28 mouse cellular contexts compared by ENCODE assay signal in the genomic region with DNA sequence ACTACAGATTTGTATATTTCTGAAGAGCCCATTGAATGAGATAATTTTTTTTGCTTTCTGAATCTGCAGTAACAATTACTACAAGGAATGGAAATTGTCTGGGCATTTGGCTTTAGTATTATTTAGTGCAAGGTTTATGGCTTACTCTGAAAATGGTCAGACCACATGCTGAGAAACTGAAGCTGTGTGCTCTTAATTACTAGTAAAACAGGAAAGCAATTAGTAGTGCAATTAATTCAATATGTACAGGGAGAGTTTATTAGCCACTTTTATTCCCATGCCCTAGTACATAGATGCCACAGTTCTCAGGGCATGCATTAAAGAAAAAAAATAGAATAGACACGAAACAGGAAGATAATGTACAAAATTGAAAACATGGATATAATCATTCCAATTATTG. TPM values are rescaled to one million over a fixed set of nuclear protein-coding genes. Genes with fewer than 3 reads are reported as not detected.
"Had no signal": no experiment of that assay in that cellular context is flagged by ENCODE, and none has a peak within 500 bp of the region (broad histone marks: within the 10 kb centered on the region; RNA-seq: fewer than 3 reads in every experiment).

No protein-coding gene starts in this region.

- ATAC-seq: hindbrain, embryonic 16.5 days; intestine, embryonic 16.5 days had no signal

- H3K27me3 ChIP-seq: heart, embryonic 13.5 days; heart, embryonic 15.5 days; hindbrain, embryonic 13.5 days; kidney, embryonic 15.5 days; limb, embryonic 12.5 days; liver, embryonic 13.5 days; liver, embryonic 15.5 days had no signal

- DNase-seq: gastrocnemius, postnatal 14 days; gastrocnemius, postnatal 36 days; heart, adult 11 months; heart, adult 2 months; heart, postnatal 14 days; heart, postnatal 36 days; kidney, adult 11 months; kidney, adult 2 months; kidney, adult 9 months; kidney, postnatal 14 days; kidney, postnatal 36 days; layer of hippocampus, adult 9-11 months; layer of hippocampus, postnatal 36 days; left cerebral cortex, postnatal 4 days; liver; liver, embryonic 13.5 days had no signal

- H3K4me1 ChIP-seq: heart, embryonic 13.5 days; heart, embryonic 15.5 days; hindbrain, embryonic 13.5 days; kidney, embryonic 15.5 days; liver, embryonic 13.5 days; liver, embryonic 15.5 days had no signal

- H3K9me3 ChIP-seq: heart, embryonic 15.5 days; hindbrain, embryonic 13.5 days; liver, embryonic 13.5 days; liver, embryonic 15.5 days had no signal

- H3K27ac ChIP-seq: heart, adult 2 months; heart, embryonic 13.5 days; heart, embryonic 15.5 days; hindbrain, embryonic 13.5 days; kidney, embryonic 15.5 days; kidney, postnatal 0 days; limb, embryonic 12.5 days; liver, embryonic 13.5 days; liver, embryonic 15.5 days had no signal

- H3K9ac ChIP-seq: heart, embryonic 13.5 days; heart, embryonic 15.5 days; hindbrain, embryonic 13.5 days; kidney, embryonic 15.5 days; limb, embryonic 12.5 days; liver, embryonic 13.5 days; liver, embryonic 15.5 days had no signal

- H3K4me2 ChIP-seq: heart, embryonic 11.5 days; heart, embryonic 13.5 days; heart, embryonic 15.5 days; hindbrain, embryonic 13.5 days; kidney, embryonic 15.5 days; liver, embryonic 11.5 days; liver, embryonic 13.5 days; liver, embryonic 15.5 days had no signal

- H3K4me3 ChIP-seq: heart, adult 2 months; heart, embryonic 13.5 days; heart, embryonic 15.5 days; hindbrain, embryonic 13.5 days; kidney, embryonic 15.5 days; limb, embryonic 12.5 days; liver, embryonic 13.5 days; liver, embryonic 15.5 days had no signal

- H3K36me3 ChIP-seq: heart, embryonic 13.5 days; heart, embryonic 15.5 days; hindbrain, embryonic 13.5 days; kidney, embryonic 15.5 days; limb, embryonic 12.5 days; liver, embryonic 13.5 days; liver, embryonic 15.5 days had no signal

RNA-seq across cellular contexts. Expression of a gene that starts 10.2 kb away (rescaled TPM):
- total RNA-seq: hematopoietic stem cell, adult 5-6 weeks had no signal
